Comparison of ENCODE assay signal across 14 mouse cellular contexts in the genomic region with DNA sequence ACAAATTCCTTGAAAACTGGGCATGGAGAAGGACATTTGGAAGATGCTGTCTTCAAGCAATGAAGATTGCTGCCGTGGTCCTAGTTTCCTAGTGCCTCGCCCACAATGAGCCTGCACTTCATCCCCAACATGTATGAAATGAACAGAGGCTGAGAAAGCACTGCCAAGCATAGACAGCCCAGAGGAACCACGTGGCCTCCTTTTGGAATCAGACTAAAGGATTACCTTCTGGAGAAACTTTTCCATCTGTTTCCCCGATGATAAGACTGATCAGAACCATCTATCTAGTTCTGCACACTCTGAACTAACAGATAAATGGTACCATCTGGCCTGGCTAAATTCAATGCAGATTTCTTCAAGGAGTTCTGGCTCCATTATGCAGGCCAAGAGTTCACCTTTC.
"Had no signal": no experiment of that assay in that cellular context is flagged by ENCODE, and none has a peak within 500 bp of the region (broad histone marks: within the 10 kb centered on the region; RNA-seq: fewer than 3 reads in every experiment).

No protein-coding gene starts in this region.

- H3K36me3 ChIP-seq: kidney, embryonic 15.5 days; limb, embryonic 15.5 days had no signal

- DNase-seq: kidney, adult 8-10 months; kidney, postnatal 10 days; kidney, postnatal 36 days; liver, postnatal 0 days; lung, embryonic 14.5 days; midbrain, embryonic 14.5 days; thymus, adult 18-20 months; thymus, postnatal 36 days had no signal

- H3K9ac ChIP-seq: kidney, embryonic 15.5 days; limb, embryonic 15.5 days; liver, embryonic 14.5 days; liver, postnatal 0 days; lung, embryonic 14.5 days had no signal

- H3K4me1 ChIP-seq: kidney, embryonic 15.5 days; limb, embryonic 15.5 days had no signal

- H3K4me3 ChIP-seq: kidney, embryonic 15.5 days; limb, embryonic 15.5 days had no signal

- ATAC-seq: liver, postnatal 0 days; lung, postnatal 0 days had no signal

- H3K27me3 ChIP-seq: kidney, embryonic 15.5 days; limb, embryonic 15.5 days had no signal

- H3K4me2 ChIP-seq: kidney, embryonic 15.5 days; limb, embryonic 15.5 days; liver, embryonic 11.5 days; lung, embryonic 14.5 days had no signal

- H3K9me3 ChIP-seq: kidney, embryonic 15.5 days; limb, embryonic 15.5 days had no signal

- H3K27ac ChIP-seq: kidney, embryonic 15.5 days; limb, embryonic 15.5 days; liver, embryonic 14.5 days; macrophage had no signal
